Mouse (Mus musculus): ENCODE data around the gene Pfkfb1. TPM values are rescaled to one million over a fixed set of nuclear protein-coding genes. Genes with fewer than 3 reads are reported as not detected.

Pfkfb1 gene
- total and polyA plus RNA-seq, 3 experiments = 7.5 to 12.4 (median 7.6) TPM

DNA sequence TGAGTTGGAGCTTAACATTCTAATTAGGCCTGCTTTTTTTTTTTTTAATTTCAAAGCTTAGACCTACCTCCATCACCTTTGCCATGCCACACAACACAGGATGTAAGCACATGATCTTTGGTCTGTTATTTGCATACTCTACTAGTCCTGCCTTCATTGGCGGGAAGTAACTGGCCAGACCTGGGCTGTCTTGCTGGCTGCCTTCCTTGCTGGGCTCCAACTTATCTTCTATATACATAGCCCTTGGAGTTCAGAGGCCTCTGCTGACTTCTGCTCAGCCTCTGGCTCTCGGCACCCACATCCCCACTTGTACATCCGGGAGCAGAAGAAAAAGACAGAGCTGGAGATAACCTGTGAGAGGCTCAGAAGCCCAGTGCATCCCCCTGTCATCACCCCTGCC lies 6.1 kb downstream of the Pfkfb1 start:
- no peak overlapping the region for H3K27ac ChIP-seq (ENCODE audit: insufficient read depth, low read depth)

DNA sequence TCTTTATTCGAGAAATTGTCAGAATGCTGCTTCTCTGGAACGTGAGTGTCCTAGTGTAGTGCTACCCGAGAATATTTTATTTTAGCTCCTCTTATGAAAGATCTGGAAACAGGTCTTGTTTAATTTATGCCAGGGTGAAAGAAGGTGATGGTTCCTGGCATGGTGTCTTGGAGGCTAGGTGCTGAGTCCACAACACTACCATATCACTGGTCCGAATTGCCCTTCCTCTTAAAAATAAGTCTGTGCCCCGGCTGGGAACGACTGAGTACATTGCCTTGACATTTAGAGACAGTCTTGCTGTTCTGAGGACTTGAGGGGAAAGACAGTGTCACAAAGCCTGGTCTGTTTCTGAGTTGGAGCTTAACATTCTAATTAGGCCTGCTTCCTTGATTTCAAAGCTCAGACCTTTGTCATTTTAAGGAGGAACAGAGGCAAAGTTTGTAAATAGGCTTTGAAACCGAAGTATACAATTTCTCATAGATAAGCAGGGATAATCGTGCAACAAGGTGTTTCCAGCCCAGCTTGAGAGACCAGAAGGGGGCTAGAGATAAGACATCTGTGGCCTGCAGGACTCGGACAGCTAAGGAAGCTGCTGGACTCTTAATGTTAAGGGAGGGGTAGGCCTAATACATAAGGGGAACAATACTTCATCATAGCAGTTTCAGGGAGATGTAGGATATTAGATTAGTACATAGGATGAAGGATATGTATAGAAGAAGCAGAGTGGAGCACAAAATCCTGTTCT lies 7.2 kb downstream of the Pfkfb1 start:
- no peaks in the 10 kb centered on the region for H3K4me1 ChIP-seq (ENCODE audit: control insufficient read depth in 1 of 2, insufficient read depth in 2 of 2)
- H3K79me2 ChIP-seq (replicated peaks; ENCODE audit: control insufficient read depth, extremely low read depth, insufficient read depth, poor library complexity, severe bottlenecking) = no peaks in the 10 kb centered on the region
- in situ Hi-C loops (cut with MboI; ENCODE audit: low pct_ligation_motif_present, low pct_unique_long_range_greater_than_20kb, low sequenced_read_pairs) (no loop called here), dilution Hi-C loops (cut with MboI; ENCODE audit: extremely low pct_ligation_motif_present, extremely low pct_unique_long_range_greater_than_20kb, low sequenced_read_pairs) (no loop called here)
- TF ChIP-seq HCFC1 (IDR thresholded peaks at IDR 0.05; ENCODE audit: low read depth, low read length) (no peak), CHD2 (IDR thresholded peaks at IDR 0.05; ENCODE audit: low read length) (no peak), TBP (conservative IDR thresholded peaks at IDR 0.05; ENCODE audit: low read depth, low read length) (no peak), RCOR1 (conservative IDR thresholded peaks at IDR 0.05; ENCODE audit: low read depth, low read length) (no peak), CTCF (conservative IDR thresholded peaks at IDR 0.05 in 1 of 2, IDR thresholded peaks at IDR 0.05 in 1 of 2; ENCODE audit: low read depth in 2 of 2, low read length in 2 of 2) (no peak), TCF12 (IDR thresholded peaks at IDR 0.05; ENCODE audit: low read depth, low read length) (no peak), BHLHE40 (IDR thresholded peaks at IDR 0.05; ENCODE audit: low read depth, low read length) (no peak), KAT2A (IDR thresholded peaks at IDR 0.05; ENCODE audit: insufficient replicate concordance, low read length) (no peak)
- no peak overlapping the region for H3K9ac ChIP-seq (ENCODE audit: insufficient read depth, low read depth)
- no peaks in the 10 kb centered on the region for H3K9me3 ChIP-seq (replicated peaks; ENCODE audit: low read length)
- no peak overlapping the region for H3K4me3 ChIP-seq (replicated peaks in 1 of 3; ENCODE audit: low read depth in 2 of 3, low read length in 2 of 3, poor library complexity in 1 of 3)
- H3K36me3 ChIP-seq (replicated peaks in 1 of 2; ENCODE audit: control insufficient read depth in 1 of 2, insufficient read depth in 1 of 2, low read length in 1 of 2) = peaks cover 0 to 5% of the 10 kb centered on the region in 2 experiments
- H3K4me2 ChIP-seq (ENCODE audit: insufficient read depth, low read depth, poor library complexity, severe bottlenecking) = no peak overlapping the region
- no peaks in the 10 kb centered on the region for H3K27me3 ChIP-seq (replicated peaks)
- no peak for DNase-seq (ENCODE audit: extremely low read depth)
- H3K27ac ChIP-seq (ENCODE audit: insufficient read depth, low read depth) = no peak overlapping the region

More for the DNA sequence above, 6.1 kb downstream of the Pfkfb1 start:
- Histone ChIP-seq H3K4me2 (ENCODE audit: insufficient read depth, low read depth, poor library complexity, severe bottlenecking) (no peak overlapping the region), H3K27me3 (replicated peaks) (no peaks in the 10 kb centered on the region), H3K9me3 (replicated peaks; ENCODE audit: low read length) (no peaks in the 10 kb centered on the region), H3K4me3 (replicated peaks in 1 of 3; ENCODE audit: low read depth in 2 of 3, low read length in 2 of 3, poor library complexity in 1 of 3) (no peak overlapping the region), H3K9ac (ENCODE audit: insufficient read depth, low read depth) (no peak overlapping the region), H3K4me1 (ENCODE audit: control insufficient read depth in 1 of 2, insufficient read depth in 2 of 2) (no peaks in the 10 kb centered on the region), H3K36me3 (replicated peaks in 1 of 2; ENCODE audit: control insufficient read depth in 1 of 2, insufficient read depth in 1 of 2, low read length in 1 of 2) (peaks cover 0 to 5% of the 10 kb centered on the region in 2 experiments), H3K79me2 (replicated peaks; ENCODE audit: control insufficient read depth, extremely low read depth, insufficient read depth, poor library complexity, severe bottlenecking) (no peaks in the 10 kb centered on the region)
- no peak for TF ChIP-seq ETS1 (conservative IDR thresholded peaks at IDR 0.05; ENCODE audit: low read depth, low read length)
- TF ChIP-seq MAZ (IDR thresholded peaks at IDR 0.05; ENCODE audit: low read depth, low read length) = no peak
- no peak for TF ChIP-seq PAX5 (IDR thresholded peaks at IDR 0.05; ENCODE audit: low read length)
- no peak for TF ChIP-seq TBP (conservative IDR thresholded peaks at IDR 0.05; ENCODE audit: low read depth, low read length)
- no peak for TF ChIP-seq SIN3A (IDR thresholded peaks at IDR 0.05; ENCODE audit: low read length)
- no peak for DNase-seq (ENCODE audit: extremely low read depth)
- dilution Hi-C loops (cut with MboI; ENCODE audit: extremely low pct_ligation_motif_present, extremely low pct_unique_long_range_greater_than_20kb, low sequenced_read_pairs) = no loop called here
- in situ Hi-C loops (cut with MboI; ENCODE audit: low pct_ligation_motif_present, low pct_unique_long_range_greater_than_20kb, low sequenced_read_pairs) = no loop called here

DNA sequence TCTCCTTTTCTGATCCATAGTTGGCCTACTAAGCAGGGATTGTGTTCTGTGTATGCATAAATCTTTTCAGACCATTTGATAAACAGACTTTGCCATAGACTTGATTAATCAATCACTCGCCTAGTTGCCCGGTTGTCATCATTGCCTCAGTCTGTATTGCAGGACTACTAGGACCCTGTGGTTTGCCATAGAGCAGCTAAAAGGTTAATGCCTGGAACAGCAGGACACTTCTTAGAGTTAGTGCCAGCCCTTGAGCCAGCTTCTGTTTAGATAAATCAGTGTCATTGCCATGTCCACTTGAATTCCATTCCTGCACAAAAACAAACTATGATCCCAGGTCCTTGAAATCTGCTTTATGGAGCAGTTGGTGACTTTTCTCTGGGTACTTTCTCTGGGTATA lies 10.9 kb downstream of the Pfkfb1 start:
- TF ChIP-seq ZKSCAN1 (IDR thresholded peaks at IDR 0.05; ENCODE audit: borderline replicate concordance, low read depth, low read length) (no peak), MEF2A (IDR thresholded peaks at IDR 0.05; ENCODE audit: borderline replicate concordance, low read depth, low read length) (no peak), KAT2A (IDR thresholded peaks at IDR 0.05; ENCODE audit: insufficient replicate concordance, low read length) (no peak), MYC (IDR thresholded peaks at IDR 0.05; ENCODE audit: low read depth, low read length) (no peak), POLR2AphosphoS2 (IDR thresholded peaks at IDR 0.05; ENCODE audit: low read depth, low read length) (no peak), NRF1 (IDR thresholded peaks at IDR 0.05; ENCODE audit: low read depth, low read length) (no peak), UBTF (IDR thresholded peaks at IDR 0.05; ENCODE audit: low read depth, low read length) (no peak), JUND (conservative IDR thresholded peaks at IDR 0.05; ENCODE audit: low read depth, low read length) (no peak), CTCF (conservative IDR thresholded peaks at IDR 0.05 in 1 of 2, IDR thresholded peaks at IDR 0.05 in 1 of 2; ENCODE audit: low read depth in 2 of 2, low read length in 2 of 2) (no peak), E2F4 (IDR thresholded peaks at IDR 0.05; ENCODE audit: insufficient replicate concordance, low read depth, low read length) (no peak), MAZ (IDR thresholded peaks at IDR 0.05; ENCODE audit: low read depth, low read length) (no peak), PAX5 (IDR thresholded peaks at IDR 0.05; ENCODE audit: low read length) (no peak)
- DNase-seq (ENCODE audit: extremely low read depth) = no peak
- peaks cover 0 to 6% of the 10 kb centered on the region in 2 experiments for H3K36me3 ChIP-seq (replicated peaks in 1 of 2; ENCODE audit: control insufficient read depth in 1 of 2, insufficient read depth in 1 of 2, low read length in 1 of 2)
- H3K27me3 ChIP-seq (replicated peaks) = no peaks in the 10 kb centered on the region
- no peak overlapping the region for H3K4me3 ChIP-seq (replicated peaks in 1 of 3; ENCODE audit: low read depth in 2 of 3, low read length in 2 of 3, poor library complexity in 1 of 3)
- in situ Hi-C loops (cut with MboI; ENCODE audit: low pct_ligation_motif_present, low pct_unique_long_range_greater_than_20kb, low sequenced_read_pairs) (no loop called here), dilution Hi-C loops (cut with MboI; ENCODE audit: extremely low pct_ligation_motif_present, extremely low pct_unique_long_range_greater_than_20kb, low sequenced_read_pairs) (no loop called here)
- H3K4me2 ChIP-seq (ENCODE audit: insufficient read depth, low read depth, poor library complexity, severe bottlenecking) = no peak overlapping the region
- no peaks in the 10 kb centered on the region for H3K79me2 ChIP-seq (replicated peaks; ENCODE audit: control insufficient read depth, extremely low read depth, insufficient read depth, poor library complexity, severe bottlenecking)
- no peak overlapping the region for H3K27ac ChIP-seq (ENCODE audit: insufficient read depth, low read depth)
- no peaks in the 10 kb centered on the region for H3K4me1 ChIP-seq (ENCODE audit: control insufficient read depth in 1 of 2, insufficient read depth in 2 of 2)
- H3K9me3 ChIP-seq (replicated peaks; ENCODE audit: low read length) = no peaks in the 10 kb centered on the region
- no peak overlapping the region for H3K9ac ChIP-seq (ENCODE audit: insufficient read depth, low read depth)

Measured in CH12.LX (cell line).